Mouse (Mus musculus): ENCODE measurements around the gene Usp6nl.

GRCm38 (mm10) chr2:6384407-6385146 is 62.1 kb downstream of the Usp6nl start:
- TF ChIP-seq GATA1 (IDR thresholded peaks at IDR 0.05; ENCODE audit: borderline replicate concordance, low read length) (no peak), FLI1 (IDR thresholded peaks at IDR 0.05; ENCODE audit: low read length) (no peak)
